Mouse (Mus musculus) neural tube, embryonic 11.5 days (tissue): ENCODE data around the gene Adat1. TPM values are rescaled to one million over a fixed set of nuclear protein-coding genes. Genes with fewer than 3 reads are reported as not detected.
"Not testable (repeated sequence)": the region's sequence is repeated elsewhere in the genome, so short reads cannot be mapped to it uniquely, and the experiment has no call there.

Experiments used
- ATAC-seq: fragments of 200-750 bp; cut with Nextera tagmentation; 2 replicates; pipeline ENCODE4 v1.8.0; 2017; ENCODE audit warnings: moderate number of reproducible peaks, mild to moderate bottlenecking, moderate TSS enrichment, moderate library complexity; ENCODE audit not compliant: insufficient read depth, low FRiP score, low TSS enrichment
- DNase-seq: peaks from one replicate; pipeline ENCODE4 v3.0.0-alpha.2; 2015; ENCODE audit warnings: low spot score
- H3K27ac ChIP-seq: fragments of 300-500 bp; sonication (generic); 2 replicates; pipeline ENCODE4 v1.5.1; 2014; ENCODE audit warnings: low read depth, mild to moderate bottlenecking, low read length
- H3K27me3 ChIP-seq: fragments of 300-500 bp; sonication (generic); 2 replicates; pipeline ENCODE4 v1.6.1; 2014; ENCODE audit warnings: mild to moderate bottlenecking, low read length, mixed read lengths; ENCODE audit not compliant: control insufficient read depth, insufficient read depth
- H3K36me3 ChIP-seq: fragments of 300-500 bp; sonication (generic); 2 replicates; pipeline ENCODE4 v1.6.1; 2014; ENCODE audit warnings: mild to moderate bottlenecking, low read length, moderate library complexity, mixed read lengths; ENCODE audit not compliant: control insufficient read depth, insufficient read depth
- H3K4me1 ChIP-seq: fragments of 300-500 bp; sonication (generic); 2 replicates; pipeline ENCODE4 v1.6.1; 2014; ENCODE audit warnings: low read length, mixed read lengths; ENCODE audit not compliant: control insufficient read depth, insufficient read depth
- H3K4me2 ChIP-seq: fragments of 300-500 bp; sonication (generic); 2 replicates; pipeline ENCODE4 v1.6.1; 2014; ENCODE audit warnings: low read depth, mild to moderate bottlenecking, moderate library complexity
- H3K4me3 ChIP-seq: fragments of 300-500 bp; sonication (generic); 2 replicates; pipeline ENCODE4 v1.5.1; 2014; ENCODE audit warnings: low read depth, low read length
- H3K9ac ChIP-seq: fragments of 300-500 bp; sonication (generic); 2 replicates; pipeline ENCODE4 v1.6.1; 2014; ENCODE audit warnings: mild to moderate bottlenecking, low read length
- H3K9me3 ChIP-seq: fragments of 300-500 bp; sonication (generic); 2 replicates; pipeline ENCODE4 v1.6.1; 2016; ENCODE audit warnings: low read length; ENCODE audit not compliant: control insufficient read depth
- WGBS: fragments of 180-500 bp; shearing (Covaris S2); extraction: QIAGEN DNeasy Blood & Tissue Kit; methylation state at CpG from one replicate; pipeline ENCODE4 v1.1.7; 2014; 5-methylcytosine and 5-hydroxymethylcytosine counted together
- polyA plus RNA-seq: library from polyadenylated mRNA; unstranded; fragments of >200 nt; fragmentation: Nextera tagmentation; extraction: Ambion mirVana; gene quantifications from 2 replicates; pipeline ENCODE4 v1.2.1, GENCODE M21; 2014

Adat1 gene
- polyA plus RNA-seq, 1 experiment from 2014 or later: 10.1 TPM

DNA sequence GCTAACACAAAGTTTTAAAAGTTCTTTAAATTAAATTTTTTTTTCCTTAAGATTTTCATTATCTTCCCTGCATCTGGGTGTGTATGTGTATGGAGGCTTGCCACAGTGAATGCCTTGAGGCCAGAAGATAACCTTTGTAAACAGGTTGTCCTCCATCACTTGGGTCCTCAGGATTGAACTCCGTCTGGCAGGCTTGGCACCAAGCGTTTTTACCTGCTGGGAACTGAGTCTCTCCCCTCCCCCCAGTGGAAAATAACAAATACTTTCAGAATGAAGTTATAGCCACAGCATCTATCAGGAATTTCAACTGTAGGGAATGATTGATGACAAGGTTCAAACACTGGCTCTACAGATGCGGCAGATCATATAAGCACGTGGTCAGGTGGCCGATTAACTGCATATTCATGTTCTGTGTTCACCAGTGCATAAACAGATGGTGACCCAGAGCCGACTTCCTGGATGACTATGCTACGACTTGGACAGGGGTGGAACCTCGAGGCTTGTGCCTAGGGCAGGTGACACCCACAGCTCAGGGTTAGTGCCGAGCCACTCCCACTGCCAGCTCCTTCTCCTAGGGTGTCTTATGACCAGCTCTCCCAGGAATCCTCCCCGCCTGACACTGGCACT lies 52.5 kb downstream of the Adat1 start:
- peaks cover 2% of the 10 kb centered on the region for H3K36me3 ChIP-seq
- no peaks in the 10 kb centered on the region for H3K9me3 ChIP-seq
- peak; percentile 64 for ATAC-seq
- H3K9ac ChIP-seq: peak overlapping the region; percentile 1; the same call in 1 of the 2 replicates
- WGBS: 13% methylated on average over 10 of the region's 10 CpGs
- H3K4me3 ChIP-seq: peak overlapping the region; percentile 96
- H3K27me3 ChIP-seq: no peaks in the 10 kb centered on the region
- H3K4me1 ChIP-seq: peaks cover 9% of the 10 kb centered on the region
- peak overlapping the region; percentile 77 for H3K4me2 ChIP-seq
- no peak overlapping the region for H3K27ac ChIP-seq
- peak; percentile 38 for DNase-seq

DNA sequence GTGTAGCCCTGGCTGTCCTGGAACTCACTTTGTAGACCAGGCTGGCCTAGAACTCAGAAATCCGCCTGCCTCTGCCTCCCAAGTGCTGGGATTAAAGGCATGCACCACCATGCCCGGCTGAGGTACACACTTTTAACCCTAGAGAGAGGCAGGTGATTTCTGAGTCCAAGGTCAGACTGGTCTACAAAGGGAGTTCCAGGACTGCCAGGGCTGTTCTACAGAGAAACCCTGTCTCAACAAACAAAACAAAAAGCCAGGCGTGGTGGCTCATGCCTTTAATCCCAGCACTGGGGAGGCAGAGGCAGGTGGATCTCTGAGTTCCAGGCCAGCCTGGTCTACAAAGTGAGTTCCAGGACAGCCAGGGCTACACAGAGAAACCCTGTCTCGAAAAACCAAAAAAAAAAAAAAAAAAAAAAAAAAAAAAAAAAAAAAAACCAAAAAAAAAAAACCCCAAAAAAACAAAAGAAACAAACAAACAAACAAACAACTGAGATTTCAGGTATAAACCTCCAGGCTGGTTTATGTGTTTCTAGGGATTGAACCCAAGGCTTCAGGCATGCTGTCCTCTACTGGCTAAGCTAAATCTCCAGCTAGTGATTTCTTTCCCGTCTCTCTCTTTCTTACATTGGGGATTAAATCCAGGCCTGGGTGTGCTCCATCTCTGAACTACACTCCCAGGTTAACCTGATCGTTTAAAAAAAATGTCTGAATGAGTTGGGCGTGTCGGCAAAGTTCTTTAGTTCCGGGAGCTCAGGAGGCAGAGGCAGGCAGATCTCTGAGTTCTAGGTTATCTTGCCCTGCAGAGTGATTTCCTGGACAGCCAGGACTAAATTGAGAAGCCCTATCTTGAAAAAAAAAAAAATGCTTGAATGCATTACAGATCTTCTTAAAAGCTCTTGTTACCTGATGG lies 53.8 kb downstream of the Adat1 start:
- WGBS: 86% methylated on average over 8 of the region's 9 CpGs

DNA sequence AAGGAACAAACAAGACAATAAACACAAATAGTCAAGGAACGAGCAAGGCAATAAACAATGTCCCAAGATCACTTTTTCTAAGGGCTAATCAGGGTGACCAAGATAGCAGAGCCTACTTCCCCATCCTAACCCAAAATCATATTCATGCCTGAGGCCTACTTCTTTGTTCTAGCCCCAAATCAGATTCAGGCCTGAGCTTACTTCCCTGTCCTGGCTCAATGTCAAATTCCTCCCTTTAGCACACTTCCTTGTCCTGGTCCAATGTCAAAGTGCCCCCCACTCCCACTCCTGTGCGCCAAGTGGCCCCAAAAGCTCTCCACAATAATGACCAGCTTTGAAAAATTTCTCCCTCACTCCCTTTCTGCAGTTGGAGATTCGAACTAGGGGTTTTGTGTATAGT lies 54.9 kb downstream of the Adat1 start:
- Histone ChIP-seq H3K27me3 (no peaks in the 10 kb centered on the region), H3K36me3 (no peaks in the 10 kb centered on the region), H3K9me3 (no peaks in the 10 kb centered on the region), H3K4me2 (no peak overlapping the region), H3K4me1 (peaks cover 13% of the 10 kb centered on the region), H3K4me3 (no peak overlapping the region), H3K9ac (no peak overlapping the region), H3K27ac (no peak overlapping the region)
- WGBS: 76% methylated on average over 3 of the region's 3 CpGs
- ATAC-seq (no peak), DNase-seq (no peak)

More for the DNA sequence above, 53.8 kb downstream of the Adat1 start:
- not testable (repeated sequence) for H3K4me3 ChIP-seq, ATAC-seq, H3K4me1 ChIP-seq, DNase-seq, H3K36me3 ChIP-seq, H3K27me3 ChIP-seq, H3K27ac ChIP-seq, H3K4me2 ChIP-seq, H3K9me3 ChIP-seq, H3K9ac ChIP-seq

DNA sequence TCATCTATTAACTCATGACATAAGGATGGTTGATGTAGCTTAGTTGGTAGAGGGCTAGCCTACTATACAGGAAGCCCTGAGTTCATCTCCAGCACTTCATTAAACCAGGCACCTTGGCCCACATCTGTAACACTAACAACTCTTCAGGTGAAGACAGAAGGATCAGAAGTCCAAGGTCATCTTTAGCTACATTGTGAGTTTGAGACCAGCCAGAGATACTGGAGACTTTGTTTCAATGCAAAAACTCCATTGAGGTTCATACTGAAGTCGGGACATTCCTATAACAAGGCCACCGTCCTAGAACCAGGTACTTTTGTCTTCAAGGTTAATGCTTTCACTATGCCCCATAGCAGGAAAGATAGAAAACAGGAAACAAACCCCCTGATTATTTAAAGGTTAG lies 57.9 kb downstream of the Adat1 start:
- no peaks in the 10 kb centered on the region for H3K36me3 ChIP-seq
- H3K4me2 ChIP-seq: no peak overlapping the region
- H3K9ac ChIP-seq: no peak overlapping the region
- DNase-seq (no peak), ATAC-seq (no peak)
- no peaks in the 10 kb centered on the region for H3K9me3 ChIP-seq
- H3K4me1 ChIP-seq: peaks cover 4% of the 10 kb centered on the region; the same call in 1 of the 2 replicates
- no peak overlapping the region for H3K4me3 ChIP-seq
- no peaks in the 10 kb centered on the region for H3K27me3 ChIP-seq
- no peak overlapping the region for H3K27ac ChIP-seq
- 90% methylated on average over 2 of the region's 2 CpGs for WGBS

DNA sequence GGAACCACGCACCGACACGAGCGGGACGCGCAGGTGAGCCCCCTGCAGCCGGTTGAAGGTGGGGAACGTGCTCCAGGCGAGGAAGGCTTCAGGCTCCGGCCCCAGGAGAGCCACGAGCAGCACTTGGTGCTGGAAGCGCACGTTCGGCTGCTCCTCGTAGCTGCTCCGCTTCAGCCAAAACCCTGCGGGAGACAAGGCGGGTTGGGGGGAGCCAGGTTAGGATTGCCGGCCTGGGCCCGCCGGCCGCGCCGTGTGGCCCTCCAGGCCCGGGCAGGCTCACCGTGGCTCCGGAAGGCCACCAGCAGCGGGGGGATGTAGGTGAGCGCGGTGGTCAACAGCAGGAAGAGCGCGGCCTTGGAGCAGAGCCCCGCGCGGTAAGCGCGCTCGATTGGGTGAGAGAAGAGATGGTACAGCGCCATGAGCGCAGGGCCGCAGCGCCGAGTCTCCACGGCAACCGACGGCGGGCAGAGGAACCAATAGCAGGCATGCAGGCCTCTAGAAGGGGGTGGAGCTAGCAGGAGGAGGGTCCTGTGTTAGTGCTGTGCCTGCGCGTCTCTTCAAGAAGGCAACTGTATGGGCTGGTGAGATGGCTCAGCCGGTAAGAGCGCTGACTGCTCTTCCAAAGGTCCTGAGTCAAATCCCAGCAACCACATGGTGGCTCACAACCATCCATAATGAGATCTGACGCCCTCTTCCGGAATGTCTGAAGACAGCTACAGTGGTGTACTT lies 58.6 kb downstream of the Adat1 start, which contains the start of gene Tmem231:
Gene Tmem231, minus strand, starts transcription at position 534 of the 729 bp plus-strand sequence.
- Histone ChIP-seq H3K27me3 (no peaks in the 10 kb centered on the region), H3K36me3 (no peaks in the 10 kb centered on the region), H3K4me1 (peaks cover 4% of the 10 kb centered on the region; the same call in 1 of the 2 replicates), H3K4me2 (peak within 1 kb of the TSS; percentile 94), H3K27ac (peak within 1 kb of the TSS; percentile 81), H3K4me3 (peak within 1 kb of the TSS; percentile 74), H3K9me3 (no peaks in the 10 kb centered on the region), H3K9ac (peak within 1 kb of the TSS; percentile 84)
- DNase-seq: peak; percentile 91
- peak; percentile 99 for ATAC-seq
- under 1% methylated on average over 53 of the region's 53 CpGs for WGBS

DNA sequence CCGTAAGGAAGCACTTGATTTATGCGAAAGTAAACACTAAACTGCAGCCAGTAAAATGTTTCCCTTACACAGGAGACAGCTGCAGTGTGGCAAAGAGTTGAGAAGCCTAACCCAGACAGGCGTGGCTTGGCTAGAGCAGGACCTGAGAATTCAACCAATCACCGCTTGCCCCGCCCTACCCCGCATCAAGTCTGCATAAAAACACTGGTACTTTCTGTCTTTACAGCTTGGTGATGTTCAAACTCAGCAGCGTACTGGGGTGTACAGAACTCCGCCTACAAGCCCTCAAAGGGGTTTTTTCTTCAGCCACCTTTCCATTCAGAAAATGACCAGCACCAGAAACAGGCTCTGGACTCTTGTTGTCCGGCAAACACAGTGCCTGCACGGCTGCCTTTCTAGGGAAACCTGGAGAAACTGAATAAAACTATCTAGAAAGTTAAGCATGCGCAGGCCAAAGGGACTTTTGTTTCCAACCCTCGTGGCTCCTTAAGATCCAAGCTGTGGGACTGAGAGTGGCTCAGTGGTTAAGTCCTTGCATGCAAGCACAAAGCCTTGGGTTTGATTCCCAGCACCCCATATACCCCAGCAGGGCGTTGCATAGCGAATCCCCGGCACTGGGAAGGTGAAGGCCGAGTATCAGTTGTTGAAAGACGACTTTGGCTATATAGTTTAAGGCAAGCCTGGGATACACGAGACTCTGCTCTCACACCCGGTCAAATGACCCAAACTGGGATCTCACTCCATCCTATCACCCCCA lies 59.3 kb downstream of the Adat1 start:
- H3K27me3 ChIP-seq: no peaks in the 10 kb centered on the region
- H3K4me2 ChIP-seq: peak overlapping the region; percentile 94
- peaks cover 4% of the 10 kb centered on the region; the same call in 1 of the 2 replicates for H3K4me1 ChIP-seq
- peak overlapping the region; percentile 81; the same call in 1 of the 2 replicates for H3K27ac ChIP-seq
- H3K4me3 ChIP-seq: peak overlapping the region; percentile 74
- H3K36me3 ChIP-seq: no peaks in the 10 kb centered on the region
- WGBS: 34% methylated on average over 19 of the region's 19 CpGs
- no peaks in the 10 kb centered on the region for H3K9me3 ChIP-seq
- ATAC-seq (peak; percentile 35; the same call in 1 of the 2 replicates), DNase-seq (peak; percentile 39)
- H3K9ac ChIP-seq: peak overlapping the region; percentile 84

DNA sequence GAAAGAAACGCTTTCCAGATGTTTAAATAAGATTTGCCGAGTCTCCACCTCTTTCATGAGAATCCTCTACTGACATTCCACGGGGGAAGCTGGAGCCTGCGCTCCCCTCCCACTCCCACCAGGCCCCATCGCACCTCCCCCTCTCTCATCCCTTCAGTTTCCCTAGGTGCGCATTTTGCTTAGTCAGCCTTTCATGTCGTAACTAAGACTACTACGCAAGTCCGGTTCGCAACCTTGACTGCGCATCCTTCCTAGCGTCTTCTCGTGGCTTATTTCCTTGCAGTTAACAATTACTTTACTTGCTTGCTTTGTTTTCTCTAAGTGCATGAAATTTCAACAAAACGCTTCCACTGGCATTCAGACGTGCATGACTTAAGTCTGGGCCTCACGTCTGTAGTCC lies 60.4 kb downstream of the Adat1 start:
- Histone ChIP-seq H3K4me1 (peaks cover 4% of the 10 kb centered on the region; the same call in 1 of the 2 replicates), H3K9ac (no peak overlapping the region), H3K4me2 (no peak overlapping the region), H3K4me3 (no peak overlapping the region), H3K9me3 (no peaks in the 10 kb centered on the region), H3K36me3 (no peaks in the 10 kb centered on the region), H3K27ac (no peak overlapping the region), H3K27me3 (no peaks in the 10 kb centered on the region)
- no peak for DNase-seq
- 78% methylated on average over 16 of the region's 16 CpGs for WGBS
- ATAC-seq: no peak
